Mouse (Mus musculus): ENCODE measurements around the gene Ydjc.

Gene Ydjc

GRCm38 (mm10) chr16:17144339-17144738, at the start of gene Ydjc:
TSS of gene Ydjc (plus strand) at chr16:17144621.
- peak; percentile 86 for DNase-seq (ENCODE audit: low read depth, low spot score)

DNA sequence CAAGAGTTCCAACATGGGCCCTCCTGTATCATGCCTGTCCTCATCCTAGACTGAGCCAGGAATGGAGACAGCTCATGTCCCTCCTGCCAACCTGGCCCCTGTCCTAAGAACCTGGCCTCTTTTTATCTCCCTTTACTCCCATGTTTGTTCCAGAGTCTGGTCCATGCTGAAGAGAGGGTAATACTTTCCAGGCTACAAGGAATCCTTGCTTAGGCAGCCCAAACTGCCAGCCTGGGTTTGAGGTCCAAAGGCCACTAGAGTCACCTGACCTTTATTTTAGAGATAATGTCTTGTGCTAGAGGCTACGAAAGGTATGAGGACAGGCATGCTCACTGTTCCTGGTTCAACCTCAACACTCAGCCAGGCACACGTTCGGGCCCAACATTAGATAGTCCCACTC, 47.5 kb upstream of the Ydjc start:
- DNase-seq (ENCODE audit: low read depth, low spot score): no peak

GRCm38 (mm10) chr16:17102630-17103220, 41.7 kb upstream of the Ydjc start:
- DNase-seq (ENCODE audit: low read depth, low spot score): no peak

- DNase-seq (ENCODE audit: low read depth, low spot score): no peak
Measured at GRCm38 (mm10) chr16:17104600-17104999, 39.8 kb upstream of the Ydjc start.

- peak; percentile 89 for DNase-seq (ENCODE audit: low read depth, low spot score)
Measured at GRCm38 (mm10) chr16:17110771-17111743, 33.4 kb upstream of the Ydjc start, which contains the start of gene Ppil2. TSS of gene Ppil2 (minus strand) at chr16:17111257.

DNA sequence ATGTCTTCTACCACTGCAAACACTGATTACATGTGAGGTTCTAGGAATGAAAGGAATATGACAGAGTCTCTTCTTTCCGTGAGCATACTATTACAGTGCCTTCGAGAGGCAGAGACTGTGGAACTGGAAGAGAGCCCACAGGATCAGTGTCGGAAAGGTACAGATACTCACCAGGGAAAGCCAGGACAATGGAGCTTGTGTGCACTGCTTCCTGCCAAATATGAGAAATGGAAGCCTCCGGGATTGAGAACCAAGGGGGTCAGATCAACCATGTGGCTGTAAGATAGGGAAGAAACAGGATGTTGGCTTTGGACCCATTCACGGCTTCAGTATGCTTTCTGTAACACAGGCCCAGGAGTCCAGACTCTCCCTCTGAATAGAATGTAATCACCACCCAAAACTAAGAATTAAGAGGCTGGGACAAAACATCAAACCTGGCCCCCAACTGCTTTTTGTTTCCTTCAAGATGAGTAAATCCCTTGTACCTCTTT, 27.1 kb upstream of the Ydjc start:
- DNase-seq (ENCODE audit: low read depth, low spot score): no peak

GRCm38 (mm10) chr16:17121569-17121968, 22.9 kb upstream of the Ydjc start:
- peak; percentile 82 for DNase-seq (ENCODE audit: low read depth, low spot score)

- DNase-seq (ENCODE audit: low read depth, low spot score): peak; percentile 58
Measured at GRCm38 (mm10) chr16:17124119-17124870, 20.1 kb upstream of the Ydjc start.

- peak; percentile 92 for DNase-seq (ENCODE audit: low read depth, low spot score)
Measured at GRCm38 (mm10) chr16:17124871-17125520, 19.4 kb upstream of the Ydjc start, which contains the start of gene 2610318N02Rik. TSS of gene 2610318N02Rik (minus strand) at chr16:17125167.

DNA sequence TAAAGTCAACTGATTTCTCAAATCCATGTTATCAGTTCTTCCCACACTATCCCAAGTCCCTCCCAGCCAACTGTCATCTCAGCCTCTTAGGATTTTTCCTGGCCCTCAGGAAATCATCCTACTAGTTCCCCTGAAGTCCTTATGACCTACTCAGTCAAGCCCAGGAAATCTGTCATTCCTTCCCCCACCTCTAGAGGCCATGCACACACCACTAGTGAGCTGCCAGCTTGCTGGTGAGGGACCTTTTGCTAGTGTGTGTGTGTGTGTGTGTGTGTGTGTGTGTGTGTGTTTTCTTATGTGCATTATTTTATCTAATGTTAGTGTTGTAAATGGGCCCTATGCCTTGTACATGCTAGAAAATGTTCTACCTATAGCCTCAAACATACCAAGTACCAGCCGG, 17.1 kb upstream of the Ydjc start:
- peak; percentile 80 for DNase-seq (ENCODE audit: low read depth, low spot score)

GRCm38 (mm10) chr16:17131191-17132088, 13.0 kb upstream of the Ydjc start:
- peak; percentile 48 for DNase-seq (ENCODE audit: low read depth, low spot score)

DNA sequence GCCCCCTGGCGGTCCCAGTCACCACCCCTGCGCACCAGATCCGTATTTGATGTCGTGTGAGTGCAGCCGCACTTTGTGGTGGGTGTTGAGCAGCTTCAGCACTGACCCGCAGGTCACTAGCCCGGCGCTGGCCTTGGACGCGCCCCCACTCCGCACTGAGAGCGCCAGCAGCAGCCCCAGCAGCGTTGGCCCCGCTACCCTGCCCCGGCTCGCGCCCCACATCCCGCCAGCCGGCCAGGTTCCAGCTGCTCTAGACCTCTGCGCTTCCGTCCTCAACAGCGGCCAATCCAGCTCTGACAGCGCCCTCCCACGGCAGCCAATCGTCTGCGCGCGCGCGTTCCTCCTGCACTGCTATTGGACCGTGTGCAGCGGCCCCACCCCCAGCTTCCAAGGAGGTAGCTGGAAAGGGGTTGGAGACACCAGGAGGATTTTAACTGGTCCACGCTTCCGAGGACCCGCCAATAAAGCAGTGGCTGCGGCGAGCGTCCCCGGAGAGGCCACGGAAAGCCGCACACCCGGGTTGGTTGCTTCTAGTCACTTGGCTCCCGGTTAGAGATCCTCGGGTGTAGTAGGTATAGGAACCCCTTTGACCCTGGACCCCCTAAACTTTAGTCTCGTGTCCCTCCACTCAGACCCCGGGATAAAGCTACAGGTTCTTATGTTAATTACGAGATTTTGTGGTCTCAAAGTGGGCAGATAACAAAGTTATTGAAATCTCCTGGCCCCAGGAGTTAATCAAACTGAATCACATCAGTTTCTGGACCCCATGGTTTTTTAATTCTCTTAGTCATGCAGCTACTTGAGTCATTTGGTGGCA, 12.1 kb upstream of the Ydjc start, which contains the start of gene Sdf2l1:
Gene Sdf2l1 (minus strand): TSS at position 295 of the 817 bp plus-strand sequence.
- DNase-seq (ENCODE audit: low read depth, low spot score): peak; percentile 99

GRCm38 (mm10) chr16:17132906-17133200, 11.6 kb upstream of the Ydjc start:
- DNase-seq (ENCODE audit: low read depth, low spot score): no peak

GRCm38 (mm10) chr16:17137355-17137754, 7.1 kb upstream of the Ydjc start:
- DNase-seq (ENCODE audit: low read depth, low spot score): no peak

DNA sequence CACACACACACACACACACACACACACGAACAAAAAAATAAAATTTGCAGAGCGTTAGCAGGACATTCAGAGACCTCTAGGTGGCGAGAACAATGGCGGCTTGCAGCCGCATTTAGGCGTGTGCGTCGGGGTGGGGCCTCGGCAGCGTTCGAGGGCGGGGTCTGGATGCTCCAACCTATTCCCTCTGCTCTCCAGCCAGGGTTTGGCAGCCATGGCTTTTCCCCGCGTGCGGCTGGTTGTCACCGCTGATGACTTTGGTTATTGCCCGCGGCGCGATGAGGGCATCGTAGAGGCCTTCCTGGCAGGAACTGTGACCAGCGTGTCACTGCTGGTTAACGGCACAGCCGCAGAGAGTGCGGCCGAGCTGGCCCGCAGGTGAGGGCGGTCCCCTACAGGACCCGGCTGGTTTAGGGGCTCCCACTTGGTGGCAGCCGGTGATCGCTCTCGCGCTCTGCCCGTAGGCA, 2.4 kb downstream of the Ydjc start, which contains the start of gene Ccdc116:
Gene Ccdc116 (minus strand): TSS at position 458 of the 464 bp plus-strand sequence.
- peak; percentile 97 for DNase-seq (ENCODE audit: low read depth, low spot score)

- peak; percentile 58 for DNase-seq (ENCODE audit: low read depth, low spot score)
Measured at GRCm38 (mm10) chr16:17147391-17147929, 3.0 kb downstream of the Ydjc start.

DNA sequence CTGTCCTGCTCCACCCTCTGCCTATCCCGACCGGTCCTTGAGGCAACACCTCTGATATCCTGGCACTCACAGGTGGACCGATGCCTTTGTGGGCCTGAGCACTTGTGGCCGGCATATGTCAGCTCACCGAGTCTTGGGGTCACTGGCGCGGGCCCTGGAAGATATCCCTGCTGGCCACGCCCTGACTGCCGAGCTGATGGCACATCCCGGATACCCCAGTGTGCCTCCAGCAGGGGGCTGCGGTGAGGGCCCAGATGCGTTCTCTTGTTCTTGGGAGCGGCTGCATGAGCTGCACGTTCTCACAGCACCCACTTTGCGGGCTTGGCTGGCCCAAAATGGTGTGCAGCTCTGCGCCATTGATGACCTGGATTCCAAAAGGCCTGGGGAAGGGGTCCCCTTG, 3.7 kb downstream of the Ydjc start:
- DNase-seq (ENCODE audit: low read depth, low spot score): peak; percentile 85

DNA sequence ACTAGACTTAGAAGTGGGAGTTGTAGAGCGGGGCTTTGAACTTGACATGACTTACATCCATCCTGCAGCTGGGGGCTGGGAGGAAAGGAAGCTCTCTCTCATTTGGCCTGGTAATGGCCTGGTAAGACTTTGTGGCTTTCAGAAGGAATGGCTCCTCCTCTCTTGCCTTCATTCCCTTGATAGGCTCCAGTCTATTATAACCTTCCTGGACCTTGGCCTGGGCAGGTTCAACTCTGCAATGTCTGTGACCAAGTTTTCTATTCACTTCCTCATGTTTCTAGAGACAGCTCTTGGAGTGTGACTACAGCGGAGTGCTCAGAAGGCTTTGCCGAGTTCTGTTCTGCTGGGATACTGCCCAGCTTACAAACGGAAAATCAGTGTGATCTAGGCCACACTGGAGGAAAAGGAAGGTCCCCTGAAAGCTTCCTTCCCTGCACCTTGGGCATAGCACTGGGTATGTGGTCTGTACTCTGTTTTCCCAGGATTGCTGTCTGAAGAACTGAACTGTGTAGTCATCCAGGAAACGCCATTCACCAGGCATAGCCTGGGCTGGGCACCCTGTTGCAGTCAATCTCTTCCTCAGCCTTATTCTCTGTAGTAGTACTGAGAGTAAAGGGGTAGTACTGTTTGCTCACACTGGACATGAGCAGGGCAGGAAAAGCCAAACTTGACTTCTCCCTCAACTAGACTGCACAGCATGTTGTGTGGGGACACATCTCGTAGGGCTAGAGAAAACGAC, 6.3 kb downstream of the Ydjc start:
- DNase-seq (ENCODE audit: low read depth, low spot score): no peak
